Mouse (Mus musculus) midbrain, embryonic 12.5 days (tissue): ENCODE data around the gene Serpini2. TPM values are rescaled to one million over a fixed set of nuclear protein-coding genes. Genes with fewer than 3 reads are reported as not detected.

Source experiments
- ATAC-seq: fragments of 200-750 bp; cut with Nextera tagmentation; 2 replicates; pipeline ENCODE4 v1.8.0; 2017; ENCODE audit warnings: low read depth, moderate TSS enrichment, moderate library complexity; ENCODE audit not compliant: low FRiP score
- H3K27ac ChIP-seq: fragments of 300-500 bp; sonication (generic); replicated peaks from 2 replicates; pipeline ENCODE4 v1.5.1; 2016; ENCODE audit warnings: mild to moderate bottlenecking
- H3K27me3 ChIP-seq: fragments of 300-500 bp; sonication (generic); 2 replicates; pipeline ENCODE4 v1.6.1; 2016; ENCODE audit warnings: mild to moderate bottlenecking
- H3K36me3 ChIP-seq: fragments of 300-500 bp; sonication (generic); 2 replicates; pipeline ENCODE4 v1.6.1; 2016
- H3K4me1 ChIP-seq: fragments of 300-500 bp; sonication (generic); 2 replicates; pipeline ENCODE4 v1.6.1; 2016
- H3K4me2 ChIP-seq: fragments of 300-500 bp; sonication (generic); replicated peaks from 2 replicates; pipeline ENCODE4 v1.6.1; 2016; ENCODE audit warnings: mild to moderate bottlenecking, moderate library complexity
- H3K4me3 ChIP-seq: fragments of 300-500 bp; sonication (generic); 2 replicates; pipeline ENCODE4 v1.5.1; 2016; ENCODE audit warnings: mild to moderate bottlenecking
- H3K9ac ChIP-seq: fragments of 300-500 bp; sonication (generic); replicated peaks from 2 replicates; pipeline ENCODE4 v1.6.1; 2016; ENCODE audit warnings: mild to moderate bottlenecking, moderate library complexity
- H3K9me3 ChIP-seq: fragments of 300-500 bp; sonication (generic); 2 replicates; pipeline ENCODE4 v1.6.1; 2016; ENCODE audit warnings: mild to moderate bottlenecking
- WGBS: fragments of 180-500 bp; shearing (Covaris S2); methylation state at CpG from one replicate; pipeline ENCODE4 v1.1.7; 2016; 5-methylcytosine and 5-hydroxymethylcytosine counted together
- polyA plus RNA-seq: library from polyadenylated mRNA; unstranded; fragments of >200 nt; fragmentation: Nextera tagmentation; extraction: Ambion mirVana; gene quantifications from 2 replicates; pipeline ENCODE4 v1.2.1, GENCODE M21; 2016

Gene Serpini2
- polyA plus RNA-seq, 1 experiment from 2014 or later, result not detected

DNA sequence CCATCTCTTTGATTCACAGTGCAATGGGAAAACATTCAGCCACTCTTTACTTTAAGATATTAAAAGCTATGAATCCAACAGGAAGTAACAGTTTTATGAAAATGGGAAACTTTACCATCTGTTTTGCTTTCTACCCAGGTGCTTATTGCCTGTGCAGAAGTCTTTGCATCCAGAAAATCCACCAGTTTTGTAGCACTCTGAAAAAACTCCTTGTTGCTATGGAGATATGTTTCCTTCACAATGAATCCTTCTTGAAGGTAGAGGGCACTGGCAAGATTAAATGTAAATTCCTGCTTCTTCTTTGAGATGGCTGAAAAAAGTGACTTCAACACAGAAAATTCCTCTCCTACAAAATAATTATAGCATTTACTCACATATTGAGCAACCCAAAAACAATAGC is 10.5 kb downstream of the Serpini2 start:
- Histone ChIP-seq H3K4me1 (no peaks in the 10 kb centered on the region), H3K4me3 (no peak overlapping the region), H3K4me2 (no peak overlapping the region), H3K9ac (no peak overlapping the region), H3K36me3 (no peaks in the 10 kb centered on the region), H3K27ac (no peak overlapping the region), H3K27me3 (no peaks in the 10 kb centered on the region), H3K9me3 (no peaks in the 10 kb centered on the region)
- ATAC-seq, result no peak

DNA sequence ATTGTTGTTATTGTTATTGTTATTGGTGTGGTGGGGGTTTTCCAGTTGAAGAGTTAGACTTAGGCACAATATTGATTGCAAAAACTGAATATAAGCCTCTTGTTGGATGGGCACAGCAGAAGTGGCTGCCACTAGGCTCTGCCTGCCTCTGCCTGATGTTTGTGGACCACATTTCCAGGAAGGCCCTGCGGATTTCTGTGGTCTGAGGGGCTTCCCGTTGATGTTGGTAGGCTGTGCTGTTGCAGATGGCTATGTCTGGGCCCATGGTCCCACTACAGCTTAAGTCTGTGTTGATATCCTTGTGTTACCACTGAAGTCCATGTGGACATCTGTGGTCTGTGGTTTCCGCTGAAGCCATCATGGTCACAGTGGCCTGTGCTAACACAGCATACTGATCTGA is 50.2 kb downstream of the Serpini2 start:
- no peaks in the 10 kb centered on the region for H3K4me1 ChIP-seq
- H3K36me3 ChIP-seq, result no peaks in the 10 kb centered on the region
- H3K9ac ChIP-seq, result no peak overlapping the region
- H3K4me3 ChIP-seq, result no peak overlapping the region
- H3K27ac ChIP-seq, result no peak overlapping the region
- no peaks in the 10 kb centered on the region for H3K27me3 ChIP-seq
- H3K4me2 ChIP-seq, result no peak overlapping the region
- H3K9me3 ChIP-seq, result no peaks in the 10 kb centered on the region
- peak; percentile 34; the same call in 1 of the 2 replicates for ATAC-seq
- 75% methylated on average over 3 of the region's 3 CpGs for WGBS

DNA sequence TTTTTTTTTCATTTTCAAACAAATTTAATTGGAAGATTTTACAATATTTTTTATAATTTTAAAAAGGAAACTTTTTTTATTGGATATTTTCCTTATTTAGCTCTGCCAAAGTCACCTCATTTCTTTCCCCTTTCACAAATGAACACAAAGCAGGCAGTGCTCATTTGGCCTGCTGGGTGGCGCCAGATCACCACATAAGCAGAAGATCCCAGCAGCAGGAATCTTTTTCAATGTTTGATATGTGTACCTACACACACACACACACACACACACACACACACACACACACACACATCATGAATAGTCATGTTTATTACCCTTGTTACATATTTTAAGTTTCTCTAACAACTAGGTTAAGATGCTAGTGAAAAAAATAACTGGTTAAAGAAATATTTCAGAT is 50.7 kb downstream of the Serpini2 start:
- Histone ChIP-seq H3K4me1 (no peaks in the 10 kb centered on the region), H3K9ac (no peak overlapping the region), H3K36me3 (no peaks in the 10 kb centered on the region), H3K4me3 (no peak overlapping the region), H3K27me3 (no peaks in the 10 kb centered on the region), H3K27ac (no peak overlapping the region), H3K4me2 (no peak overlapping the region), H3K9me3 (no peaks in the 10 kb centered on the region)
- WGBS, result 0% methylated on average over 1 of the region's 1 CpGs
- ATAC-seq, result peak; percentile 54; the same call in 1 of the 2 replicates

DNA sequence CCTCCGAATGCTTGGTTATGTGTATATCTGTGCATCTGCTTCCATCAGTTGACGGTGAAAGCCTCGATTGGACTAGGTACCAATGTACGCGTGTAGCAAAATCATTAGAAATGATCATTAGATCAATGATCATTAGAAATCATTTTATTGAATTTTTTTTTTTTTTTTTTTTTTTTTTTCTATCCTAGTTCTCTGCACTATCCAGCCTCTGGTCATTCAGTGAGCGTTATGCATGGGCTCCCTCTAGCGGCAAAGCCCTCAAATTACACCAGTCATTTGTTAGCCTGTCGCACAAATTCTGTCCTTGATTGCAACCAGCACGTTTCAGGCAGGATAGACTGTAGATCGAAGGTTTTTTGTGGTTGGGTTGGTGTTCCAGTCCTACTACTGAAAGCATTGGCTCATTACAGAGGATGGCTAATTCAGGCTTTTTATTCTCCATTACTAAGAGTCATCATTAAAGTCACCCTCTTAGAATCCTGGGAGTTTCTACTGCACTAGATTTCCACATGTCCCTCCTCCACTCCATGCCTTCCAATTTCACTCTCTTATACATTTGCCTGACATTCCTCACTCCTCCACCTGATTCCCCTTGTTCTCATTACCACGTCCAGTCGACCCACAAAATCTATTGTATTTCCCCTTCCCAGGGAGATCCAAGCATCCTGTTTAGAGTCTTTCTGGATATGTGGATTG is 66.9 kb downstream of the Serpini2 start:
- Histone ChIP-seq H3K36me3 (no peaks in the 10 kb centered on the region), H3K9me3 (no peaks in the 10 kb centered on the region), H3K4me3 (no peak overlapping the region), H3K9ac (no peak overlapping the region), H3K27me3 (no peaks in the 10 kb centered on the region), H3K27ac (no peak overlapping the region), H3K4me2 (no peak overlapping the region), H3K4me1 (no peaks in the 10 kb centered on the region)
- WGBS, result 37% methylated on average over 12 of the region's 12 CpGs
- ATAC-seq, result peak; percentile 68

Other genes starting within 250 kb of the Serpini2 start
- 0.09 TPM in 1 of 2 replicates, not detected in the other for gene Zbbx, start 105.0 kb downstream of the Serpini2 start, polyA plus RNA-seq
- gene Wdr49, start 212.1 kb upstream of the Serpini2 start, polyA plus RNA-seq, result not detected in 2 replicates